Mouse (Mus musculus) right cerebral cortex, adult 2 months (tissue): ENCODE measurements around the gene Zbtb39.
"Not testable (repeated sequence)": the region's sequence is repeated elsewhere in the genome, so short reads cannot be mapped to it uniquely, and the experiment has no call there.

ENCODE experiments used
- DNase-seq, 2 experiments: peaks; one replicate each; pipeline ENCODE4 v3.0.0; 2021 to 2022; ENCODE audit warnings: low spot score in 2 of 2

Gene Zbtb39

GRCm38 (mm10) chr10:127785411-127785810, 46.1 kb downstream of the Zbtb39 start:
- DNase-seq: not testable (repeated sequence)
